Mouse (Mus musculus) thymus, adult 2 months (tissue): ENCODE measurements around the gene Gm9803. TPM values are rescaled to one million over a fixed set of nuclear protein-coding genes. Genes with fewer than 3 reads are reported as not detected.

ENCODE experiments used
- DNase-seq: peaks from one replicate; pipeline ENCODE4 v3.0.0; 2021
- H3K27ac ChIP-seq: fragments of 200-500 bp; 2 replicates; pipeline ENCODE4 v1.5.1; 2012; ENCODE audit warnings: low read length, control low read depth; ENCODE audit not compliant: control insufficient read depth, insufficient read depth
- H3K27me3 ChIP-seq: fragments of 200-500 bp; 2 replicates; pipeline ENCODE4 v1.6.1; 2012; ENCODE audit warnings: mild to moderate bottlenecking, low read length, moderate library complexity, mixed read lengths; ENCODE audit not compliant: control insufficient read depth, insufficient read depth
- H3K36me3 ChIP-seq: fragments of 200-500 bp; 2 replicates; pipeline ENCODE4 v1.6.1; 2012; ENCODE audit warnings: mild to moderate bottlenecking, low read length, moderate library complexity; ENCODE audit not compliant: control insufficient read depth, insufficient read depth
- H3K4me1 ChIP-seq: fragments of 200-500 bp; replicated peaks from 2 replicates; pipeline ENCODE4 v1.6.1; 2012; ENCODE audit warnings: low read length; ENCODE audit not compliant: control insufficient read depth, insufficient read depth
- H3K4me3 ChIP-seq: fragments of 200-500 bp; 2 replicates; pipeline ENCODE4 v1.5.1; 2012; ENCODE audit warnings: mild to moderate bottlenecking, low read length, control low read depth, moderate library complexity; ENCODE audit not compliant: control insufficient read depth, insufficient read depth
- CTCF ChIP-seq: fragments of 200-500 bp; IDR thresholded peaks from 2 replicates; pipeline ENCODE4 v1.5.1; 2012; ENCODE audit warnings: mild to moderate bottlenecking, control low read depth, low read length, moderate library complexity, borderline replicate concordance; ENCODE audit not compliant: control insufficient read depth, poor library complexity, insufficient read depth; ENCODE audit errors: extremely low read depth
- POLR2A ChIP-seq: fragments of 200-500 bp; IDR thresholded peaks from 2 replicates; pipeline ENCODE4 v1.6.1; 2012; ENCODE audit warnings: mild to moderate bottlenecking, low read length, control low read depth, moderate library complexity; ENCODE audit not compliant: control insufficient read depth, poor library complexity, insufficient read depth; ENCODE audit errors: extremely low read depth
- WGBS: fragments of 180-500 bp; shearing (Covaris S2); methylation state at CpG from one replicate; pipeline ENCODE4 v1.1.7; 2018; 5-methylcytosine and 5-hydroxymethylcytosine counted together
- polyA plus RNA-seq: library from polyadenylated mRNA; depleted of rRNA; stranded (reverse); fragments of >200 nt; gene quantifications from 2 replicates; pipeline ENCODE4 v1.2.3, GENCODE M21; 2012; rRNA removed

Gm9803 gene
- polyA plus RNA-seq, 1 experiment, result 155 TPM

DNA sequence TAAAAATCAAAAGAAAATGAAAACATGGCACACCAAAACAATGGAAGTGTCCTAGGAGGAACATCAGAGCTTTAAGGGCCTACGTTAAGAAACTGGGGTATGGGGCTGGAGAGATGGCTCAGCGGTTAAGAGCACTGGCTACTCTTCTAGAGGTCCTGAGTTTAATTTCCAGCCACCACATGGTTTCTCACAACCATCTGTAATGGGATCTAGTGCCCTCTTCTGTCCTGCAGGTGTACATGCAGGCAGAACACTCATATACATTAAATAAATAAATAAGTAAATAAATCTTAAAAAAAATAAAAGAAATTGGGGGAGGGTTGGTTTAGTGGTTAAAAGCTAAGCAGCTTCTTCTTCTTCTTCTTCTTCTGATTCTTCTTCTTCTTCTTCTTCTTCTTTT, 37.4 kb downstream of the Gm9803 start:
- no peak overlapping the region for H3K27ac ChIP-seq
- no peak for DNase-seq
- no peaks in the 10 kb centered on the region for H3K27me3 ChIP-seq
- no peaks in the 10 kb centered on the region for H3K4me1 ChIP-seq
- H3K36me3 ChIP-seq, result no peaks in the 10 kb centered on the region
- WGBS, result 93% methylated on average over 2 of the region's 2 CpGs
- no peak for TF ChIP-seq CTCF
- no peak for TF ChIP-seq POLR2A
- no peak overlapping the region for H3K4me3 ChIP-seq

Other genes with a start within 250 kb of the Gm9803 start
- 5.1 and 7.3 TPM in 2 replicates for gene Bend3, start 45.3 kb upstream of the Gm9803 start, polyA plus RNA-seq
- 8.0 and 10.4 TPM in 2 replicates for gene 1700021F05Rik, start 16.9 kb downstream of the Gm9803 start, polyA plus RNA-seq
- gene Cd24a, start 54.2 kb downstream of the Gm9803 start, polyA plus RNA-seq, result 247 and 273 TPM in 2 replicates